Mouse (Mus musculus) kidney, postnatal 4 days (tissue): ENCODE data around the gene Gm20388.
"Not testable (repeated sequence)": the region's sequence is repeated elsewhere in the genome, so short reads cannot be mapped to it uniquely, and the experiment has no call there.

Experiments
- DNase-seq, 2 experiments: peaks; one replicate each; pipeline ENCODE4 v3.0.0; 2021; ENCODE audit warnings: mixed read lengths in 2 of 2

The Gm20388 gene

GRCm38 (mm10) chr8:123101244-123101643 is 3190.6 kb downstream of the Gm20388 start:
- no peak for DNase-seq

- DNase-seq, result peak; percentile 98 to 99
These were observed 3191.4 kb downstream of the Gm20388 start, which contains the start of gene Rpl13 for GRCm38 (mm10) chr8:123101735-123102685. Gene Rpl13 (plus strand): TSS chr8:123102350.

GRCm38 (mm10) chr8:123102855-123103254 is 3192.2 kb downstream of the Gm20388 start:
- not testable (repeated sequence) for DNase-seq

GRCm38 (mm10) chr8:123103285-123103684 is 3192.6 kb downstream of the Gm20388 start:
- DNase-seq, result no peak

- DNase-seq, result no peak
These were observed 3193.6 kb downstream of the Gm20388 start for GRCm38 (mm10) chr8:123104046-123104767.

DNA sequence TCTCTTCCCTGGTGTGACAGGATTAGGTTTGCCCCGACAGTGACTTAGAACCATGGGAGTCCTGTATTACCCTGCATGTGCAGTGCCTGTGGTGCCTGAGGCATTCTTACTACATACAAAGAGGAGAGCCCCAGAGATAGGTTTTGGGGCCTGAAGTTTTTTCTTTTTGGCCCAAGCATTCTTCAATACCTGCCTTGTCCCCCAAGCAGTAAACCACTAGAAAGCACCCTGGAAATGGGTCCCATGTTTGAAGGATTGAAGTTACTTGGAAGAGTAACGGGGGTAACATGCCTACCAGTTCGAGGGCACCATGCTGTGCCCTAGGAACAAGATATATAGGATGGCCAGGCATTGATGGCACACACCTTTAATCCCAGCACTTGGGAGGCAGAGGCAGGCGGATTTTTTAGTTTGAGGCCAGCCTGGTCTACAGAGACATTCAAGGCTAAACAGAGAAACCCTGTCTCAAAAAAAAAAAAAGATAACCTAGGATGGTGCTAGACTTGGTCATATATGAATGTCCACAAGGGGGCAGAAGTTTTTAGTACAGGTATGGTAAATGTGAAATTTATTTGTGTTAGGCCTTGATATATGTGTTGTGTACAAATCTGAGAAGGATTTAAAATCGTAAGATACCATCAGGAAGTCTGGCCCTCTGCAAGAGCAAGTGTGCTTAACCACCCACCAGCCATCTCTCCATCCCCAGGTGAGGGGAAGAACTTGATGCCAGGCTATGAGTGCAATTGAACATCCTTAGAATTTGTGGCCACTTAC is 3195.1 kb downstream of the Gm20388 start:
- no peak for DNase-seq

DNA sequence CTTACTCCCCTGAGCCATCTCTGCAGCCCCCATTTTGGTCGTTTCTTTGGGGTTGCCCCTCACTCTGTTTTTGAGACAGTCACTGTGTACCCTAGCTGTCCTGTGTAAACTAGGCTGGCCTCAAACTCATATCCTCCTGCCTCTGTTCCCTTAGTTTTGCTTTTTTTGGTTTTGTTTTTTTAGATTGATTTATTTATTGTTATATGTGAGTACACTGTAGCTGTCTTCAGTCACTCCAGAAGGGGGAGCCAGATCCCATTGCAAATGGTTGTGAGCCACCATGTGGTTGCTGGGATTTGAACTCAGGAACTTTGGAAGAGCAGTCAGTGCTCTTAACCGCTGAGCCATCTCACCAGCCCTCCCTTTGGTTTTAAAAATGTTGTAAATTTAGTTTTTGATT is 3195.9 kb downstream of the Gm20388 start:
- DNase-seq, result peak in 1 of 2 experiments; percentile 56

- no peak for DNase-seq
These were observed 3197.4 kb downstream of the Gm20388 start for GRCm38 (mm10) chr8:123108010-123108409.

DNA sequence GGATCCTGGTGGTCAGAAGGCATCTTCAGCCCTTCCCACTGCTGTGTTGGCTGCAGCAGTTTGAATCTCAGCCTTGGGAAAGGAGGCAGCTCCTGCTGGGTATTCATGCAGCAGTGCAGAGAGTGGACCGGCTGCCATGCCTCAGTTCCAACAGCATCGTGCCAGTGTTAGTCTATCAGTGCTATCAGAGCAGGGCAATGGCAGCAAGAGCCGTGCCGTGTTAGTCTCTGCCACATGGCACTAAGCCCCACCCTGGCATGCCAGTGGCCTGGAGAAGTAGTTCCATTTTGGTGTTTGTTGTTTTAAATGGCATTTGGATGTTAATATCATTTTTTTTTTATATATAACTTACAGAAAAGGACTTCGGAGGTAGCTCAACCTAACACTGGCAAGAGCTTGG is 3198.3 kb downstream of the Gm20388 start:
- DNase-seq, result no peak

DNA sequence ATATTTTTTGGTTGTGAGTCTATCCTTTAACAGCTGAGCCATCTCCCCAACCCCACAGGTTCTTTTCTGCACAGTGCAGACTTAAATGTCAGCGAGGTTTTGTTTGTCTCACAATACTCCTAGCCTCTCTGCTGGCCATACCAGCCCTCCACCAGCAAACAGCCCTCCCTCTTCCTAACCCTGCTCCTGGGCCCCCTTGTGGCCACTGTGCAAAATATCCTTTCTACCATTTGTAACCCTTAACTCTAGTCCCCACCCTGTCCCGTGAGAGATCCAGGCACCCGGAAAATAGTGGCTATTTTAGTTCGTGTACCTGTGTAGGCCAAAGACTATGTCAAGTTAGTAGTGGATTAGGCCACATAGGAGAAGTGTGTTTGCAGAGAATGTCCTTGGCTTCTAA is 3200.0 kb downstream of the Gm20388 start:
- DNase-seq, result peak; percentile 71 to 76

DNA sequence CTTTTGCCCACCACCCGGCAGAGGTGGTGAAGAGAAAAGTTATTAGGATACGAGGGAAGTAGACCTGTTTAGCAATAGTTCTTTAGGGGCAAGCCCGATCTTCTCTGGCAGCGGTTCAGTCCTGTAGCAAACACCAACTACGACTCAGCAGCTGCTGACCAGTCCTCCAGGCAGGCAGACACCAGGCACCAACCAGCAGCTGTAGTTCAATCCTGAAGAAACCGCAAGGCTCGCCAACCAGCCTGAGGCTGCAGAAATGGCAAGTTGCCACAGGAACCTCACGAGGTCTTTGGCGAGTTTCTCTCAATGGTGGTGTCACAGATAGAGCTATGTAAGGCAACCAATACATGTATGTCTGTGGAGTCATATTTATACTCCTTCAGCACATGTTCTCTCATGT is 3202.3 kb downstream of the Gm20388 start:
- no peak for DNase-seq

- DNase-seq, result peak in 1 of 2 experiments; percentile 42
These were observed 3203.3 kb downstream of the Gm20388 start for GRCm38 (mm10) chr8:123113908-123114469.

- DNase-seq, result no peak
These were observed 3204.0 kb downstream of the Gm20388 start for GRCm38 (mm10) chr8:123114644-123115043.

DNA sequence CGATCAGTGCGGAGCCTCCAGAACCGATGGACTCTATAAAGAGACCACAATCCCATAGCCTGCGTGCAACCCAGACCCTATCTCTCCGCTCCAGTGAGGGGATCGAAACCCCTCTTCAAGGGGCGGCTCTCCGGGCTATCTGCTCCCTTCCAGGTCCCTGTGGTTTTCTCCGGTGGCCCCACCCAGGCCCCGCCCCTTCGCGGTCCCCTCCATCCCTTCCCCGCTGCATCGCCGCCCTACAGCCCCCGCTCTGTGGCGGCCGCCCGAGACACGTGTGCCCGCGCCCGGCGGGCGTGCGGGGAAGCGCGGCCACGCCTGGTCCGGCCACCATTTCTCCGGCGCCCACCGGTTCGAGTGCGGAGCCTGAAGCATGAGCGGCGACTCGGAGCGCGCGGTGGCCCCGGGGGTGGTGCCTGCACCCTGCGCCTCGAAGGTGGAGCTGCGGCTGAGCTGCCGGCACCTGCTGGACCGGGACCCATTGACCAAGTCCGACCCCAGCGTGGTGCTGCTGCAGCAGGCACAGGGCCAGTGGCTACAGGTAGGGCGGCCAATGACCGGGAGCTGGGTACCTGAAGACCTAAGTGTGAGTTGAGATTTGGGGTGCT is 3206.6 kb downstream of the Gm20388 start, which contains the start of gene Cpne7:
Cpne7 (plus strand) TSS at position 248 of the 605 bp plus-strand sequence.
- DNase-seq, result peak; percentile 44 to 48

GRCm38 (mm10) chr8:123117744-123118143 is 3207.1 kb downstream of the Gm20388 start:
- no peak for DNase-seq

GRCm38 (mm10) chr8:123122059-123122458 is 3211.4 kb downstream of the Gm20388 start:
- peak; percentile 66 to 72 for DNase-seq

GRCm38 (mm10) chr8:123122670-123123069 is 3212.0 kb downstream of the Gm20388 start:
- DNase-seq, result no peak

DNA sequence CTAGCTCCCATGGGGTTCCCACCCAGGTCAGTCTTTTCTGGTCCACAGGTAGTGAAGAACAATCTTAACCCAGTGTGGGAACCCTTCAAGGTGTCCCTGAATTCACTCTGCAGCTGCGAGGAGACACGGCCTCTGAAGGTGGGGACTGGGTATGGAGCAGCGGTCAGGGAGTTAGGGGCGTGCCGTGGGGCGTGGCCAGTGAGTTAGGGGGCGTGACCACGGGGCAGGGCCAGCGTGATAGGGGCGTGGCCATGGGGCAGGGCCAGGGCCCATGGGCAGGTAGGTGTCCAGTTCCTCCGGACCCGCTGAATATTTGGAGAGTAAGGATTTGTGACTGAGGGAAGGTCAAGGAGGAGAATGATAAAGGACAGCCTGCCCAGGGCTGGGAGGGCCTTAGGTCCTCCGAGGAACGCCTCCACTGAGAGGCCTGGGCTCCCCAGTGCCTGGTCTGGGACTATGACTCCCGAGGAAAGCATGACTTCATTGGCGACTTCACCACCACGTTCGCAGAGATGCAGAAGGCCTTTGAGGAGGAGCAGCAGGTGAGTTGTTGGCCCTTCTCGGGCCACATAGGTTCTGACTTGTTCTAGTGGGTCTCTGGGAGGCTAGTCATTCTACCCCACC is 3215.7 kb downstream of the Gm20388 start:
- DNase-seq, result peak; percentile 85 to 87

DNA sequence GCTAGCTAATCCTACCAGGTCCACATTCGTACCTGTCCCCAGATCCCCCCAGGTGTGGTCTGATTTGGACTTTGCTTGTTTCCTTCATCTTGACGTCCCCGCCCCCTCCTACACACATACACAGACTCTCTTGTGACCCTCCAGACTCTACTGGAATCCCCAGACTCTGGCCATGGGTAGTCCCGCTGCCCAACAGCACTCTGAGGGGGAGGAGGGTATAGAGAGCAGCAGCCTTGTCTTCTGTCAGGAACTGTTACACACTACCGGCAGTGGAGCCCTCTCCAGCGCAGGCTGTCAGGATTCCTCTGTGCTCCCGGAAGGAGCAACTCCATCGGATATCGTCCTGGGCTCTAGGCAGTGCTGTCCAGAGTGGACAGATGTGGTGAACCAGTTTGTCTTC is 3220.4 kb downstream of the Gm20388 start:
- no peak for DNase-seq

- DNase-seq, result no peak
These were observed 3222.3 kb downstream of the Gm20388 start for GRCm38 (mm10) chr8:123132953-123133352.

DNA sequence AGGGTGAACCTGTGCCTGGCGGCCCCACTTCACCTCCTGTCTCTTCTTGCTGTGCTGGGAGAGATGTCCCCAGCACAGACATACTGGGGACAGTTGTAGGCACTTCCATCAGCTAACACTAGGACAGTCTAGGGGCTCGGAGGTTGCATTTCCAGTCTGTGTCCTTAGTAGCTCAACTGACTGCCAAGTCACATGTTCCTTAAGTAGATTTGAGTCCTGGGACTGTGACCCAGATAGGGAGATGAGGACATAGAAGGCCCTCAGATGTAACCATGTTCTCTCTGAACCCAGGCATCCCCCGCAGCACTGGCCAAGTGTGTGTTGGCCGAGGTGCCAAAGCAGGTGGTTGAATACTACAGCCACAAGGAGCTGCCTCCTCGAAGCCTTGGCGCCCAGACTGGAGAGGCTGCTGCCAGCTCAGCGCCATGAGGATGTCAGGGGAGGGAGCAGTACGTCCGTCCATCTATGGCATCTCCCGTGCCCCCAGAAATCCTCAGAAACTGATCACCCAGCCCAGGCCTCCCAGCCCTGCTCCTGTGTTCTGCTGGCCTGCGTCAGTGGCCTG is 3223.6 kb downstream of the Gm20388 start:
- no peak for DNase-seq
